Mouse (Mus musculus) cerebellum, adult 11 months (tissue): ENCODE results near the gene Acox2.

ENCODE experiments used
- DNase-seq: peaks from one replicate; pipeline ENCODE4 v3.0.0; 2022

Acox2 gene

GRCm38 (mm10) chr14:8209896-8210295, 49.3 kb downstream of the Acox2 start:
- no peak for DNase-seq

- DNase-seq = peak; percentile 42
Measured at GRCm38 (mm10) chr14:8208876-8209275, 50.3 kb downstream of the Acox2 start.

- no peak for DNase-seq
Measured at GRCm38 (mm10) chr14:8207543-8207942, 51.6 kb downstream of the Acox2 start.

GRCm38 (mm10) chr14:8207105-8207504, 52.0 kb downstream of the Acox2 start:
- DNase-seq = no peak

- DNase-seq = no peak
Measured at GRCm38 (mm10) chr14:8206179-8206910, 52.8 kb downstream of the Acox2 start.

GRCm38 (mm10) chr14:8201715-8202114, 57.4 kb downstream of the Acox2 start:
- DNase-seq = no peak

- no peak for DNase-seq
Measured at GRCm38 (mm10) chr14:8200769-8201168, 58.4 kb downstream of the Acox2 start.

- no peak for DNase-seq
Measured at GRCm38 (mm10) chr14:8192727-8193126, 66.4 kb downstream of the Acox2 start.

- DNase-seq = no peak
Measured at GRCm38 (mm10) chr14:8191331-8191965, 67.7 kb downstream of the Acox2 start.

GRCm38 (mm10) chr14:8190556-8190955, 68.6 kb downstream of the Acox2 start:
- no peak for DNase-seq

- no peak for DNase-seq
Measured at GRCm38 (mm10) chr14:8186278-8187045, 72.7 kb downstream of the Acox2 start.

GRCm38 (mm10) chr14:8183330-8183729, 75.8 kb downstream of the Acox2 start:
- no peak for DNase-seq

- no peak for DNase-seq
Measured at GRCm38 (mm10) chr14:8180371-8181035, 78.7 kb downstream of the Acox2 start.

GRCm38 (mm10) chr14:8176251-8176650, 82.9 kb downstream of the Acox2 start:
- DNase-seq = no peak
